Mouse (Mus musculus): ENCODE data around the gene Enam.

Gene Enam

GRCm38 (mm10) chr5:88487675-88488074, at the start of gene Enam:
Gene Enam (plus strand): TSS chr5:88487975.
- no peak for DNase-seq (ENCODE audit: inconsistent ontology term)

GRCm38 (mm10) chr5:88455691-88456090, 32.1 kb upstream of the Enam start, which contains the start of gene Ambn:
Gene Ambn (plus strand): TSS chr5:88455991.
- no peak for DNase-seq (ENCODE audit: inconsistent ontology term)

- DNase-seq (ENCODE audit: inconsistent ontology term) = no peak
Observed at GRCm38 (mm10) chr5:88467471-88467870, 20.3 kb upstream of the Enam start.

- DNase-seq (ENCODE audit: inconsistent ontology term) = no peak
Observed at GRCm38 (mm10) chr5:88468807-88469704, 18.7 kb upstream of the Enam start.

- no peak for DNase-seq (ENCODE audit: inconsistent ontology term)
Observed at GRCm38 (mm10) chr5:88489004-88489403, 1.2 kb downstream of the Enam start.

- DNase-seq (ENCODE audit: inconsistent ontology term) = no peak
Observed at GRCm38 (mm10) chr5:88491111-88491510, 3.3 kb downstream of the Enam start.

GRCm38 (mm10) chr5:88499781-88500180, 12.0 kb downstream of the Enam start:
- DNase-seq (ENCODE audit: inconsistent ontology term) = no peak

GRCm38 (mm10) chr5:88508555-88508954, 20.8 kb downstream of the Enam start:
- no peak for DNase-seq (ENCODE audit: inconsistent ontology term)

- DNase-seq (ENCODE audit: inconsistent ontology term) = no peak
Observed at GRCm38 (mm10) chr5:88508990-88509389, 21.2 kb downstream of the Enam start.

GRCm38 (mm10) chr5:88519232-88519631, 31.5 kb downstream of the Enam start:
- peak; percentile 18 for DNase-seq (ENCODE audit: inconsistent ontology term)

GRCm38 (mm10) chr5:88527657-88528056, 39.9 kb downstream of the Enam start, which contains the start of gene Jchain:
Gene Jchain (minus strand): TSS chr5:88527891.
- DNase-seq (ENCODE audit: inconsistent ontology term) = no peak

- no peak for DNase-seq (ENCODE audit: inconsistent ontology term)
Observed at GRCm38 (mm10) chr5:88530908-88531307, 43.1 kb downstream of the Enam start.

- no peak for DNase-seq (ENCODE audit: inconsistent ontology term)
Observed at GRCm38 (mm10) chr5:88534697-88535096, 46.9 kb downstream of the Enam start.

- DNase-seq (ENCODE audit: inconsistent ontology term) = no peak
Observed at GRCm38 (mm10) chr5:88540845-88541244, 53.1 kb downstream of the Enam start.

GRCm38 (mm10) chr5:88542651-88543282, 55.0 kb downstream of the Enam start:
- DNase-seq (ENCODE audit: inconsistent ontology term) = no peak

- peak; percentile 23 for DNase-seq (ENCODE audit: inconsistent ontology term)
Observed at GRCm38 (mm10) chr5:88544411-88544810, 56.6 kb downstream of the Enam start.

GRCm38 (mm10) chr5:88545536-88545935, 57.8 kb downstream of the Enam start:
- DNase-seq (ENCODE audit: inconsistent ontology term) = no peak

- no peak for DNase-seq (ENCODE audit: inconsistent ontology term)
Observed at GRCm38 (mm10) chr5:88553271-88554085, 65.7 kb downstream of the Enam start.

- DNase-seq (ENCODE audit: inconsistent ontology term) = peak; percentile 98
Observed at GRCm38 (mm10) chr5:88554086-88554886, 66.5 kb downstream of the Enam start, which contains the start of gene Utp3. Gene Utp3 (plus strand): TSS chr5:88554462.
